Mouse (Mus musculus) lung, postnatal 36 days (tissue): ENCODE data around the gene Grap.
A peak's percentile ranks its signal among the peaks of the same experiment; 100 is the strongest.
"Not testable (repeated sequence)": the region's sequence is repeated elsewhere in the genome, so short reads cannot be mapped to it uniquely, and the experiment has no call there.

ENCODE experiments used
- DNase-seq: peaks from one replicate; pipeline ENCODE4 v3.0.0; 2022; ENCODE audit warnings: mixed read lengths

The Grap gene

GRCm38 (mm10) chr11:61639601-61640177 is 13.4 kb upstream of the Grap start:
- DNase-seq: no peak

DNA sequence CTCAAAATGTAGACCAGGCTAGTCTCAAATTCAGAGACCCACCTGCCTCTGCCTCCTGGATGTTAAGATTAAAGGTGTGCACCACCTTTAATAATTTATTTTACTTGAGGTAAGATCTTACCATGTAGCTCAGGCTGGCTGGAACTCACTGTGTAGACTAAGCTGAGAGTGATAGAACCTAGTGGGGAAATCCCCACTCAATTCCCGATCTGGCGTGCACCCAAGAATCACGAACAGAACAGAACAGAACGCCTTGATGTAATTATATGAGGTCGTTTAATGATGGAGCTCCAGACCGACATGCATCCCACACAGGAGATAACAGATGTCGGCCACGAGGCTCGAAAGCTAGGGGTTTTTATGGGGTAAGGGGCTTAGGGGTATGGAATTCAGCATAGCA is 12.5 kb upstream of the Grap start:
- DNase-seq: not testable (repeated sequence)

GRCm38 (mm10) chr11:61642106-61642505 is 11.0 kb upstream of the Grap start:
- DNase-seq: no peak

- no peak for DNase-seq
Measured at GRCm38 (mm10) chr11:61643184-61643961, 9.7 kb upstream of the Grap start.

DNA sequence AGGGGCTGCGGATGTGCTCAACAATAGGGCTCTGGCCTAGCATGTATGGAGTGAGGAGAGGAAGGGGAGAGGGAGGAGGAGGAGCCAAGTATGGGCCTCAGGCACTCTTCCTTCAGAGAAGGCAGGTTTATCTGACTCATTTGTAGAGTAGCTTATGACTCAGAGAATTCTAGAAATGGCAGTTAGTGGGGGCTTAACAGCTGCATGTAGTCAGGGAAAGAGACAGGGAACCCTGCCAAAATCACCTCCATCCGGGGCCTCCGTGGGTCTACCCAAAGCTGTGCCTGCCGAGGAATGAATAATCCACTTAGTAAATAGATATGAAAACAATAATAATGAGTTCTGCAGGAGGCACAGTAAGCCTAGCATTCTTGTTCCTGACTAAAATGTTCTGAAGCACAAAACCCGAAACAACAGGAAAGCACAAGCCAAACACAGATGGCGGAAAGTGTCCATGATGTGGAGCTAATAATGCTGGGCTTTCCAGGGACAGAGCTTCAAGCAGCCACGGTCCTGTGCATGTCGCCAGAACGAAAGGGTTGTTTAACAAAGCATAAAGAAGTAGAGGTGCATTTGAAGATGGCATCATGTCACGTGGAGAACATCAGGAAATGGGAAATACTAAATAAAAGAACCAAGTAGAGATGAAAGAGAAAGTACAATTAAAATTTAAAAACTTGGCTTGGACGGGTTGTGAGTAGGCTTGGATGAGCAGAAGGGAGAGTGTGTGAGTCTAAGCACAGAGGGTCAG is 8.3 kb upstream of the Grap start:
- no peak for DNase-seq

DNA sequence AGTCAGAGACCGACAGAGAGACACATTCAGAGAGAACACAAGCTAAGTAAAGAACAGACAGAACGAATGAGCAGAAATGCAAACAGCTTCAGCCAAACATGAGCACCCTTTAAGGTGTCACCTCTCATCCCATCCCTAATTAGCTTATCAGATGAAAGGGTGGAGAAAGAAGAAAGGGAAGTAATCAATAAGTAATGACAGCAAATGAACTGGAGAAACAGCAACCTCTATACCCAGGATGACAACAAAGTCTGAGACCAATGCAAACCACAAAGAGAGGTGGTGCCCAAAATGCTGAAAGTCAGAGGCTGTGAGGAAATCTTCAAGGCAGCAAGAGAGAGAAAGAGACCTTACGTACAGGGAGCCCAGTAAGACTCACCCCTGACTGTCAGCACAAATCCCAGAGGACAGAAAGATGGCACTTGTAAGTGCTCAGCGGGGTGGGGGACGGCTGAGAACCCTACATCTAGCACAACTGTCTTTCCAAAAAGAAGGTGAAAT is 7.7 kb upstream of the Grap start:
- no peak for DNase-seq

GRCm38 (mm10) chr11:61646499-61647039 is 6.5 kb upstream of the Grap start:
- no peak for DNase-seq

DNA sequence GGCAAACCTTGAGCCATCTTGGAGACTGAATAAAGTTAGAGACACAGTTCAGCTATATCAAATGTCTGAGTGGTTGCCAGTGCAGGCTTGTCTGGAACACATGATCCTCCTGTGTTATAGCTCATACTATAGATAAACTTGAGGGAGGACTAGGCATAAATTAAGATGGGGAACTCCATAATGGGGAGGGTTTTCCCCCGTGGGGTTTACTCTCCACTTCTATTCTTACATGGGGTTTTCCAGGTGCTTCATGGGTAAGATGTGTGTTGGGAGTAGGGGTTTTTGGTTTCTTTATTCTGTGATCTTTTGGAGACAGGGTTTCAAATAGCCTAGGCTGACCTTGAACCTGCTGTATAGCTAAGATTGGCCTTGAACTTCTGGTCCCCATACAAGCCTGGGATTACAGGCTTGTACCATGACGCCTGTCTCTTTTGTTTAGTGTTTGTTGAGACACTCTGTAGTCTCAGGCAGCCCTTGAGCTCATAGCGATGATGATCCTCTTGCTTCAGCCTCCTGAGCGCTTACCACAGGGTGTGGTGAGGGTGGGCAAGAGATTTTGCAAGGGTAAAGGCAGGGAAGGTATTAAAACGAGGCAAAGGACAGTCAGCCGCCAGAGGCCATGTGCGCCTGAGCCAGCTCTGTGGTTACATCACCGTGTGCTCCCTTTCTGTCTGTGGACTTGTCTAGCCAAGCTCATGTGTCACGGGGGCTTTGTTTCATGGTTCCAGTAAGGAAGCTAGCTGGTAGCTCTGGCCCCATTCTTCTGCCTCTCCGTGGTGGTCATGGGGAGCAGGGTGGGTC is 5.8 kb upstream of the Grap start:
- no peak for DNase-seq

DNA sequence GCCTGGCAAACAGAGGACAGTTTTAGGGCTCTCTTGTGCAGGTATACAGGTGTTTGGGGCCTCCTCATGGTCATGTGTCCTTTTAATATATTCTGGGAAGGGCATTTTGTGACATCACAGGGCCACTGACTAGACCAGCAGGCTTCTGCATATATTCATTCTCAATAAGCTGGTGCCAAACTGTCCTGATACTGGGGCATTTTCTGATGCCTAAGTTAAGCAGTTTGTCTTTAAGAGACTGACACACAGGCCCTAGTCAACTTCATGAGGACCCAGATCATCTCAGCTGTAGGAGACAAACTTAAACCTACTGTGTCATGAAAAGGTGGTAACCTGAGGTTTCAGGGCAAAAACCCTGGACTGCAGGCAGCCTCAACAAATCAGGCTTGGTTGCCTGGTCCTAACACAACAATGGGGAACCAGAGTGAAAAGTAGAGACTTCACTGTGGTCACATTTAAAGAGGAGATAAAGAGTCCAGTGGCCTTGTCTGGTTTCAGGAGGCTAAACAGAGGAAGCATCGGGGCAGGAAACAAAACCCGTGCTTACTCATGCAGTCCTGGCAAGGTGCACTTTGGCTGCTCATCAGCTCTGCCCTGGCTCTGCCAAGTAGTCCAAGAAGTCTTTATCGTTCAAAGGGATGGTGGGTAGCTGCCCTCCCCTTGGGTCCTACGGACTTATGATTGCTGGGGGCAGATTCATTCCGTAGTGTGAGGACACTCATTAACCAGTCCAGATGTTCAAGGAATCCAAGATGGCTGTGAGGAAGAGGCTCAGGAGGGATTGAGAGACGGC is 4.9 kb upstream of the Grap start:
- peak; percentile 53 for DNase-seq

GRCm38 (mm10) chr11:61648749-61649115 is 4.3 kb upstream of the Grap start:
- DNase-seq: no peak

GRCm38 (mm10) chr11:61649163-61649580 is 3.9 kb upstream of the Grap start:
- no peak for DNase-seq

GRCm38 (mm10) chr11:61649626-61650025 is 3.4 kb upstream of the Grap start:
- DNase-seq: no peak

DNA sequence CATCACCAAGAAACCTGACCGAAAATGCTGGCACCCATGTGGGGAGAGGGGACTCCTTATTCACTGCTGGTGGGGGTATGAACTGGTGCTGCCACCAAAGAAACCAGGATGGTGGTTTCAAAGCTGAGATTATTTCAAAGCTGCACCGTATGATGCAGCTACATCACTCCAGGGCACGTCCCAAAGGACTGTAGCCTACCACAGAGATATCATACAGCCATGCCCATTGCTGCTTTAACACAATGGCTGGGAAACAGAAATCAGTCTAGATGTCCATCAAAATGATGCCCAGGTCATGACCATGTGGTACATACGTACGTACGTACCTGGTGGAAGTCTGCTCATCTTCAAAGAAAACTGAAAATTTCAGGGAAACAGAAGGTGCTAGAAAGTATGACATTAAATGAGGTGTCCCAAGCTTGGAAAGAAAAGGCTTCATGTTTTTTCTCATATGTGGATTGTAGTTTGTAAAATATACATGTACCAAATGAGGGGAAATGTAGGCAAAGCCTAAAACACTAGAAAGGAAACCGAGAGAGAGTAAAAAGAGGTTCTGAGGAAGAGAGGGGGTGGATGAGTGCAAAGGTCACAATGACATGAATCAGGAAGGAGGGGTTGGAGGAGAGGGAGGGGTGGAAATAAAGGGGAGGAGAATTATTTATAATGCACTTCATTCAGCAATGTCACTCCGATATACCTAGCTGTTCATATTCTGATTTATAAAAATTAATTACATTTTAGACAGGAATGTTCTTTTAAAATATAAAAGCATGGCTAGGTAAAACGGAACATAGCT is 2.4 kb upstream of the Grap start:
- no peak for DNase-seq

- DNase-seq: no peak
Measured at GRCm38 (mm10) chr11:61652216-61652615, 849 bp upstream of the Grap start.

DNA sequence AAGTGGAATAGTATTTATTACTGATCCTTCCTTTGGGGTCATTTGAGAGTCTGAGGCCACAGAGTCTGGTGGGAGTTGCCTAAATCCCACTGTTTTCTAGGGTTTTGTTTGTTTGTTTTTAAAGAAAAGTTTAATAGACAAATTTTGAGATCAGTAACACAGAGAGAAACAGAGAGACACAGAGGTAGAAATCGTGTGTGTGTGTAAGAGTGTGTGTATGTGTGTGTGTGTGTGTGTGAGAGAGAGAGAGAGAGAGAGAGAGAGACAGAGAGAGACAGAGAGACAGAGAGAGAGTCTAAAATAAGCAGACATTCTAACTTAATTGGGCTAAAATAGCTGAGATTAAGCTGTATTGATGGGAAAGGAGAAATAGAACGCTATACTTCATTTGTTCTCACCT is 503 bp downstream of the Grap start:
- no peak for DNase-seq

DNA sequence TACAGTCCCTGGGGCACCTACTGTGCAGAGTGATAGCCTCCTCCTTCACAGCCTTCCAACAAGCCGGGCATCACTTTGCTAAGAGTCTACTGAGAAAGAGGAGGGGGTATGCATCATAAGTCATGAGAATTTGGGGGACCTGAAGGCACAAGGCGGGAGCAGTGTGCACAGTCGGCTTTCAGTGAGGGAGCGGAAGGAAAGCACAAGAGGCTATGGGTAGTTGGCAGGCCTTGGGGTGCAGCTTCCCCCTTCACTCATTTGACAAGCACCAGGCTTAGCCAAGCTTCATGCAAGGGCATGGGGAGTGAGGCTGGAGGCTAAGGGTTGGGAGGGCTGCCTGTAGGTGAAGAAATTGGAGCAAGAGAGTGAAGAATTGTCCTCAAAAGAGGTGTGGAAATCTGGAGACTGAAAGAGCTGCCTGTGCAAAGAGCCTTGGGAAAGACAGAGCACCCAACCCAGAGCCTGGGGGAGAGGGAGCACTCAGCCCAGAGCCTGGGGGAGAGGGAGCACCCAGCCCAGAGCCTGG is 1.8 kb downstream of the Grap start:
- no peak for DNase-seq

DNA sequence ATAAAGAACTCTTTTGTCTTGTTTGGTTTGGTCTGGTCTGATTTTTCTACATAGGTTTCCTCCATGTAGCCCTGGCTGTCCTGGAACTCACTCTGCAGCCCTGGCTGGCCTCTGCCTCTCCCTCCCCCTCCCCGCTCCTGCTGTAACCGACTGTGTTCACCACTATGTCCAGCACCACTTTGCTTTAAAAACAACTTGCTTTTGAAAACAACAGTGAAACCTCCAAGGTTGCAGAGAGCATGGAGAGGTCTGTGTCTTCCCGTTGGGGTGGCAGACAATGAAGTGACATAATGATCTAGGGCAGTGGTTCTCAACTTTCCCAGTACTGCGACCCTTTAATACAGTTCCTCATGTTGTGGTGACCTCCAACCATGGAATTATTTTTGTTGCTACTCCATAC is 2.6 kb downstream of the Grap start:
- DNase-seq: no peak

DNA sequence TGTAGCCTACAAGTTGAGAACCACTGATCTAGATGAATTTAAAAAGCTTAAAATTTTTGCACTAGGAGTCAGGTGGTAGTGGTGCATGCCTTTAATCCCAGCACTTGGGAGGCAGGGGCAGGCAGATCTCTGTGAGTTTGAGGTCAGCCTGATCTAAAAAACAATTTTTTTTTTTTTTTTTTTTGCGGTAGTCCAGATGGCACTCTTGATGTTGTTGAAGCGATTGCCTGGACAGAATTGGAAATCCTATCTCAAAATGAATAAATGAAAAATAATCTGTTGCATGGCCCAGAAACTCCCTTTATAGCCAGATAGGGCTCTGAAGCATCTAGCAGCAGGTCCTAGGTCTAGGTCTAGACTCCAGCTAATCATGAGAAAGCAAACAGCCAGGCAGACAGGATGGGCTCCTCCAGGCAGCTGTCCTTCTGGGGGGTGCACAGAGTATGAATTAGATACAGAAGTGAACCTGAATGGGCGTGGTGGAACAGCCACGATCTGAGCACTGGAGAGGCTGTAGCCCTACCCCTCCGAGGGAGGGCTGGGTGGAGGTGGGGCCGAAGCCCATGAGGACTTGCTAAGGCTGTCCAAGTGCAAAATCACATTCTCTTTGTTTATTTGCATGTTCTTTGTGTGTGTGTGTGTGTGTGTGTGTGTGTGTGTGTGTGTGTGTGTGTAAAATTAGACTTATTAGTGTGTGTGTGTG is 3.2 kb downstream of the Grap start:
- peak; percentile 30 for DNase-seq

DNA sequence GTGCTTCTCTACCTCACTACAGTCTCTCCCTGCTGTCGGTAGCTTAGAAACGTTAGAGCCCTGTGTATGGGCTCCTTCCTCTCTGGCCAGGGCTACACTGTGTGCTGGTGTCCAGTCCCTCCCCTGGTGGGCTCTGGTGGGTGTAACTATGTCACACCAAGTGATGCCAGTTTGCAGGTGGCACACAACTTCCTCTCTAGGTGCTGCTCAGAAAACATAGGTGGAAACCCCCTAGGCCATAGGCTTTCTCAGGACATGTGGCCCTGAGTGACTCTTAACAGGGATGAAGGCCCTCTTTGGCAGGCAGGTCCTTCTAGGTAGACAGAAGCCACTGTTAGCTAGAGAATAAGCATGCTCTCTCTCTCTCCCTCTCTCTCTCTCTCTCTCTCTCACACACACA is 4.4 kb downstream of the Grap start:
- no peak for DNase-seq

- DNase-seq: no peak
Measured at GRCm38 (mm10) chr11:61658360-61658922, 5.4 kb downstream of the Grap start.
